Comparison of ENCODE assay signal across 8 mouse cellular contexts in genomic region chr16:27387634-27388611, GRCm38 (mm10). TPM values are rescaled to one million over a fixed set of nuclear protein-coding genes. Genes with fewer than 3 reads are reported as not detected.
DNase-seq lines count a peak whose midpoint lies in the region; ATAC-seq and TF ChIP-seq lines count a peak whose summit lies in the region.

No protein-coding gene starts in this region.

- WGBS in forebrain, embryonic 15.5 days, result 42% methylated on average over 12 of the region's 12 CpGs
- 26% methylated on average over 12 of the region's 12 CpGs for WGBS in lung, postnatal 0 days

- H3K27ac ChIP-seq in forebrain, embryonic 15.5 days (replicated peaks), result peak overlapping the region; percentile 95
- peak overlapping the region; percentile 94 for H3K27ac ChIP-seq in lung, postnatal 0 days (ENCODE audit: low read length)

- peaks cover 35% of the 10 kb centered on the region for H3K4me1 ChIP-seq in forebrain, embryonic 15.5 days
- peaks cover 7% of the 10 kb centered on the region; the same call in 1 of the 2 replicates for H3K4me1 ChIP-seq in lung, postnatal 0 days (ENCODE audit: insufficient read depth, low read depth, low read length)

- TF ChIP-seq EP300 in lung, postnatal 0 days (IDR thresholded peaks at IDR 0.05), result no peak

- no peak for ATAC-seq in forebrain, embryonic 15.5 days (replicated peaks)
- no peak for ATAC-seq in lung, postnatal 0 days

- TF ChIP-seq CTCF in lung, postnatal 0 days (IDR thresholded peaks at IDR 0.05), result no peak

- no peaks in the 10 kb centered on the region for H3K36me3 ChIP-seq in forebrain, embryonic 15.5 days
- no peaks in the 10 kb centered on the region for H3K36me3 ChIP-seq in lung, postnatal 0 days (ENCODE audit: insufficient read depth, low read length)

- peak overlapping the region; percentile 63 for H3K4me2 ChIP-seq in forebrain, embryonic 15.5 days (replicated peaks)
- H3K4me2 ChIP-seq in lung, postnatal 0 days (replicated peaks; ENCODE audit: low read depth, low read length), result peak overlapping the region; percentile 65; the same call in 1 of the 2 replicates

- H3K9me3 ChIP-seq in forebrain, embryonic 15.5 days, result no peaks in the 10 kb centered on the region
- H3K9me3 ChIP-seq in lung, postnatal 0 days (ENCODE audit: low read length), result no peaks in the 10 kb centered on the region

- peak overlapping the region; percentile 92 for H3K9ac ChIP-seq in forebrain, embryonic 15.5 days (replicated peaks)
- no peak overlapping the region for H3K9ac ChIP-seq in lung, postnatal 0 days (replicated peaks; ENCODE audit: low read depth)

- DNase-seq in A20 (ENCODE audit: low read depth, low spot score), result peak; percentile 88
- peak; percentile 19 for DNase-seq in MN1 (ENCODE audit: low spot score)
- DNase-seq in kidney, adult 8-10 months, result peak; percentile 60 to 77
- DNase-seq in lung, postnatal 0 days (ENCODE audit: low spot score), result peak; percentile 37
- peak; percentile 30 for DNase-seq in retina, embryonic 14.5 days (ENCODE audit: low spot score)
- no peak for DNase-seq in adrenal gland, postnatal 25 days
- DNase-seq in ovary, adult 18-20 months (ENCODE audit: low spot score), result no peak

- peak overlapping the region; percentile 79 for H3K4me3 ChIP-seq in forebrain, embryonic 15.5 days
- H3K4me3 ChIP-seq in lung, postnatal 0 days (ENCODE audit: low read depth, low read length), result peak overlapping the region; percentile 81

- H3K27me3 ChIP-seq in forebrain, embryonic 15.5 days, result no peaks in the 10 kb centered on the region
- H3K27me3 ChIP-seq in lung, postnatal 0 days (replicated peaks; ENCODE audit: insufficient read depth, low read length), result no peaks in the 10 kb centered on the region

RNA-seq across cellular contexts. Expression of gene Ccdc50, which starts 0.7 kb away (rescaled TPM):
- polyA plus RNA-seq in forebrain, embryonic 15.5 days (2015; fragmentation: Nextera tagmentation; extraction: Ambion mirVana), result 47.5 and 49.2 TPM in 2 replicates
- polyA plus RNA-seq in lung, postnatal 0 days (2015; fragmentation: Nextera tagmentation; extraction: Ambion mirVana), result 22.5 and 27.0 TPM in 2 replicates
- total RNA-seq in adrenal gland, postnatal 25 days (2021), result 78.4 and 96.1 TPM in 2 replicates

RNA-seq across cellular contexts. Expression of gene Uts2b, which starts 17.9 kb away (rescaled TPM):
- not detected in 2 replicates for polyA plus RNA-seq in forebrain, embryonic 15.5 days (2015; fragmentation: Nextera tagmentation; extraction: Ambion mirVana)
- polyA plus RNA-seq in lung, postnatal 0 days (2015; fragmentation: Nextera tagmentation; extraction: Ambion mirVana), result 0.29 and 0.33 TPM in 2 replicates
- not detected in 2 replicates for total RNA-seq in adrenal gland, postnatal 25 days (2021)

Comparison
In these comparisons a context has a peak if more than half of its experiments do, and no peak if none do; other contexts are left out.
1. DNase-seq: peak in A20 (single experiment), MN1 (single experiment), kidney, adult 8-10 months (2 of 2), lung, postnatal 0 days (single experiment) and retina, embryonic 14.5 days (single experiment); none in adrenal gland, postnatal 25 days (single experiment) and ovary, adult 18-20 months (single experiment).